Mouse (Mus musculus): ENCODE measurements around the gene Olfr311.

The Olfr311 gene

DNA sequence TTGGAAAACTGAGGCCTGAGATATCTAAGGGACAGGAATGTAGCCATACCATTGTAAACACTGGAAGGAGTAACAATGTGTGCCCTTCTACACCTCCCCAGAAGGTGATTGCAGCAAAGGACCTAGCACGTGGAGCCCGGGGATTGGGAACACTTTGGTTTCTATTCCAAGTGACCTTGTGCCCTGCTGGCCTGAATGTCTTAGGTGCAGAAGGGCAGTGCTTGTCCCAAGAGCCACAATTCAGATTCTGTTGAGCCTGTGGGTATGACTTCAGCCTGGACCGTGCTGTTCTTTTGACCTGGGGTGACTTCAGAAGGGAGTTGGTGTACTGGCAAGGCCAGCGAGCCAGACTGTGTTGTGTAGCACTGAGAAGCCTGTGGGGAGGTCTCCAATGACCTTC, 31.9 kb downstream of the Olfr311 start:
- DNase-seq (ENCODE audit: low spot score) = no peak

DNA sequence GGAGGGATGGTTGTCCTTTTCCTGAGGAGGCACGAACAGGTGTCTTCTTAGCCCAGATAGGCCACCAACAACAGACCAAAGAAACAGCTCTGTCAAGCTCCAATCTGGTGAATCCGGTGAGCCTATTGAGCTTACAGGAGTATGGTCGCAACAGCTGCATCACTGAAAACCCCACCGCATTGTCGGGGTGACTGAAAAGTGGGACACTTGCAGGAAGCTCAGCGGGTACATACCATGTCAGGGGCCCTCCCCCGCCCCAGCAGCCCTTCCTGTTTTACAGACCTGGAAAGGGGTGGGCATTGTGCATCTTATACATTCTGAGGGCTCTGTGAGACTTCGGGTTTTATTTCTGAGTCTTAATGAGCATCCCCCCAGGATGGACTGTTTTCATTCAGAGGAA, 44.7 kb downstream of the Olfr311 start:
- no peak for DNase-seq (ENCODE audit: low spot score)

DNA sequence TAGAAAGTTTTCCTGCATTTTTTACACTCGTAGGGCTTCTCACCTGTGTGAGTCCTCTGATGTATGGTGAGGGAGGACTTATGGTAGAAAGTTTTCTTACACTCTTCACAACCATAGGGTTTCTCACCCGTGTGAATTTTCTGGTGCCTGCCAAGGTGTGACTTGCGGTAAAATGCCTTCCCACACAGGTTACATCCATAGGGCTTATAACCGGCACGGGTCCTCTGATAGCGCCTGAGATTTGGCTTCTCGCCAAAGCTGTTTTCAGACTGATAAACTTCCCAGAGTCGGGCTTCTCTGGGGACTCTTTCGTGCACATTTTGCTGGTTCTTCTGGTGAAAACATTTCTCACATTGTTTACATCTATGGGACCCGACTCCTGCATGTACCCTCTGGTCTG, 51.5 kb downstream of the Olfr311 start:
- DNase-seq (ENCODE audit: low spot score) = no peak
